Comparison of ENCODE assay signal across 12 mouse cellular contexts in genomic region chr16:22494815-22495214, GRCm38 (mm10). TPM values are rescaled to one million over a fixed set of nuclear protein-coding genes. Genes with fewer than 3 reads are reported as not detected.
DNase-seq lines count a peak whose midpoint lies in the region; ATAC-seq and TF ChIP-seq lines count a peak whose summit lies in the region.
"Had no signal": no experiment of that assay in that cellular context is flagged by ENCODE, and none has a peak within 500 bp of the region (broad histone marks: within the 10 kb centered on the region; RNA-seq: fewer than 3 reads in every experiment).

No protein-coding gene starts in this region.

- no peak overlapping the region for H3K4me3 ChIP-seq in heart, embryonic 12.5 days
- H3K4me3 ChIP-seq in kidney, embryonic 14.5 days (ENCODE audit: low read length), result no peak overlapping the region
- no peak overlapping the region for H3K4me3 ChIP-seq in midbrain, postnatal 0 days (ENCODE audit: low read depth, low read length)
- no peak overlapping the region for H3K4me3 ChIP-seq in midbrain, embryonic 15.5 days
- no peak overlapping the region for H3K4me3 ChIP-seq in stomach, embryonic 16.5 days (replicated peaks; ENCODE audit: low read length)
- H3K4me3 ChIP-seq: limb, embryonic 15.5 days; myocyte had no signal

- ATAC-seq in heart, embryonic 12.5 days (ENCODE audit: insufficient number of reproducible peaks, low FRiP score), result peak; percentile 44; the same call in 1 of the 2 replicates
- no peak for ATAC-seq in kidney, embryonic 14.5 days (ENCODE audit: low FRiP score, low TSS enrichment)
- ATAC-seq in midbrain, postnatal 0 days (ENCODE audit: low FRiP score), result no peak
- ATAC-seq in midbrain, embryonic 15.5 days (replicated peaks), result no peak
- ATAC-seq in stomach, embryonic 16.5 days (ENCODE audit: insufficient read depth, low FRiP score), result peak; percentile 25; the same call in 1 of the 2 replicates
- ATAC-seq: inflammation-experienced regulatory T-cells, adult 6 months had no signal

- no peak for TF ChIP-seq CTCF in midbrain, postnatal 0 days (IDR thresholded peaks at IDR 0.05)

- no peaks in the 10 kb centered on the region for H3K36me3 ChIP-seq in heart, embryonic 12.5 days
- H3K36me3 ChIP-seq in kidney, embryonic 14.5 days (ENCODE audit: control insufficient read depth, insufficient read depth, low read length), result no peaks in the 10 kb centered on the region
- no peaks in the 10 kb centered on the region for H3K36me3 ChIP-seq in midbrain, postnatal 0 days (ENCODE audit: insufficient read depth, low read length)
- H3K36me3 ChIP-seq in midbrain, embryonic 15.5 days (replicated peaks), result no peaks in the 10 kb centered on the region
- H3K36me3 ChIP-seq in stomach, embryonic 16.5 days (ENCODE audit: control insufficient read depth, insufficient read depth, low read length), result no peaks in the 10 kb centered on the region
- H3K36me3 ChIP-seq: limb, embryonic 15.5 days had no signal

- no peaks in the 10 kb centered on the region for H3K9me3 ChIP-seq in heart, embryonic 12.5 days (replicated peaks)
- H3K9me3 ChIP-seq in kidney, embryonic 14.5 days (ENCODE audit: control insufficient read depth, low read length), result no peaks in the 10 kb centered on the region
- H3K9me3 ChIP-seq in midbrain, postnatal 0 days (ENCODE audit: low read length), result no peaks in the 10 kb centered on the region
- H3K9me3 ChIP-seq in midbrain, embryonic 15.5 days, result no peaks in the 10 kb centered on the region
- no peaks in the 10 kb centered on the region for H3K9me3 ChIP-seq in stomach, embryonic 16.5 days (replicated peaks; ENCODE audit: control insufficient read depth, low read length)
- H3K9me3 ChIP-seq: limb, embryonic 15.5 days had no signal

- no peak for DNase-seq in heart, postnatal 36 days
- peak; percentile 65 for DNase-seq in kidney, postnatal 4 days
- peak; percentile 20 for DNase-seq in midbrain, postnatal 0 days (ENCODE audit: low spot score)
- DNase-seq: kidney, postnatal 25 days; thymus, postnatal 36 days had no signal

- peak overlapping the region; percentile 52 for H3K27ac ChIP-seq in heart, embryonic 12.5 days (ENCODE audit: poor library complexity, severe bottlenecking)
- no peak overlapping the region for H3K27ac ChIP-seq in kidney, embryonic 14.5 days (ENCODE audit: low read depth, low read length)
- H3K27ac ChIP-seq in midbrain, postnatal 0 days (ENCODE audit: low read depth, low read length), result no peak overlapping the region
- H3K27ac ChIP-seq in midbrain, embryonic 15.5 days, result no peak overlapping the region
- no peak overlapping the region for H3K27ac ChIP-seq in stomach, embryonic 16.5 days (ENCODE audit: low read length)
- H3K27ac ChIP-seq: limb, embryonic 15.5 days had no signal

- no peaks in the 10 kb centered on the region for H3K27me3 ChIP-seq in heart, embryonic 12.5 days (replicated peaks)
- H3K27me3 ChIP-seq in kidney, embryonic 14.5 days (ENCODE audit: control insufficient read depth, insufficient read depth, low read length), result no peaks in the 10 kb centered on the region
- no peaks in the 10 kb centered on the region for H3K27me3 ChIP-seq in midbrain, postnatal 0 days (ENCODE audit: insufficient read depth, low read length)
- H3K27me3 ChIP-seq in midbrain, embryonic 15.5 days (replicated peaks), result no peaks in the 10 kb centered on the region
- H3K27me3 ChIP-seq in stomach, embryonic 16.5 days (ENCODE audit: control insufficient read depth, insufficient read depth, low read length), result no peaks in the 10 kb centered on the region
- H3K27me3 ChIP-seq: limb, embryonic 15.5 days had no signal

- WGBS in heart, embryonic 12.5 days, result 14% methylated on average over 5 of the region's 5 CpGs
- 65% methylated on average over 5 of the region's 5 CpGs for WGBS in kidney, embryonic 14.5 days
- WGBS in midbrain, postnatal 0 days, result 76% methylated on average over 5 of the region's 5 CpGs
- WGBS in midbrain, embryonic 15.5 days, result 86% methylated on average over 5 of the region's 5 CpGs
- 45% methylated on average over 5 of the region's 5 CpGs for WGBS in stomach, embryonic 16.5 days

- H3K4me1 ChIP-seq in heart, embryonic 12.5 days (replicated peaks), result peaks cover 54% of the 10 kb centered on the region
- H3K4me1 ChIP-seq in kidney, embryonic 14.5 days (ENCODE audit: control insufficient read depth, insufficient read depth, low read length), result peaks cover 9% of the 10 kb centered on the region; the same call in 1 of the 2 replicates
- no peaks in the 10 kb centered on the region for H3K4me1 ChIP-seq in midbrain, postnatal 0 days (ENCODE audit: insufficient read depth, low read length)
- H3K4me1 ChIP-seq in midbrain, embryonic 15.5 days, result no peaks in the 10 kb centered on the region
- H3K4me1 ChIP-seq in stomach, embryonic 16.5 days (ENCODE audit: control insufficient read depth, insufficient read depth, low read length), result 0 out of 2 replicates have a peak, but pooled peaks cover 8% of the 10 kb centered on the region

- no peak overlapping the region for H3K4me2 ChIP-seq in heart, embryonic 12.5 days
- H3K4me2 ChIP-seq in kidney, embryonic 14.5 days (replicated peaks; ENCODE audit: low read depth, low read length), result no peak overlapping the region
- no peak overlapping the region for H3K4me2 ChIP-seq in midbrain, postnatal 0 days (ENCODE audit: low read depth, low read length, poor library complexity, severe bottlenecking)
- H3K4me2 ChIP-seq in midbrain, embryonic 15.5 days, result no peak overlapping the region
- H3K4me2 ChIP-seq in stomach, embryonic 16.5 days (ENCODE audit: low read depth, low read length), result no peak overlapping the region
- H3K4me2 ChIP-seq: limb, embryonic 15.5 days had no signal

- intact Hi-C loops in heart, postnatal 36 days (cut with DNase I), result no loop called here

- no peak overlapping the region for H3K9ac ChIP-seq in heart, embryonic 12.5 days
- H3K9ac ChIP-seq in kidney, embryonic 14.5 days (ENCODE audit: low read depth, low read length), result no peak overlapping the region
- no peak overlapping the region for H3K9ac ChIP-seq in midbrain, postnatal 0 days (replicated peaks; ENCODE audit: low read length, poor library complexity, severe bottlenecking)
- H3K9ac ChIP-seq in midbrain, embryonic 15.5 days, result no peak overlapping the region
- H3K9ac ChIP-seq in stomach, embryonic 16.5 days (ENCODE audit: low read length), result no peak overlapping the region
- H3K9ac ChIP-seq: limb, embryonic 15.5 days had no signal

RNA-seq across cellular contexts. Expression of gene Etv5, which starts 55.3 kb away (rescaled TPM):
- polyA plus RNA-seq in heart, embryonic 12.5 days (2016; fragmentation: Nextera tagmentation; extraction: Ambion mirVana), result 23.8 and 29.6 TPM in 2 replicates
- total RNA-seq in heart, postnatal 36 days (2021), result 10 to 100 TPM in 1 of 2 experiments, 1 to 10 TPM in 1; 9.3 to 14.8 TPM
- 43.0 and 68.0 TPM in 2 replicates for polyA plus RNA-seq in kidney, embryonic 14.5 days (2014; fragmentation: Nextera tagmentation; extraction: Ambion mirVana)
- 25.9 and 38.2 TPM in 2 replicates for total RNA-seq in midbrain, postnatal 0 days (2014; rRNA removed)
- polyA plus RNA-seq in midbrain, postnatal 0 days (2015; fragmentation: Nextera tagmentation; extraction: Ambion mirVana), result 17.9 and 20.7 TPM in 2 replicates
- polyA plus RNA-seq in midbrain, embryonic 15.5 days (2015; fragmentation: Nextera tagmentation; extraction: Ambion mirVana), result 14.5 and 17.6 TPM in 2 replicates
- polyA plus RNA-seq in stomach, embryonic 16.5 days (2015; fragmentation: Nextera tagmentation; extraction: Ambion mirVana), result 17.4 and 18.0 TPM in 2 replicates

Comparison
In these comparisons a context has a peak if more than half of its experiments do, and no peak if none do; other contexts are left out.
1. ATAC-seq: peak in heart, embryonic 12.5 days (single experiment) and stomach, embryonic 16.5 days (single experiment); none in kidney, embryonic 14.5 days (single experiment), midbrain, postnatal 0 days (single experiment) and midbrain, embryonic 15.5 days (single experiment).
2. DNase-seq: peak in kidney, postnatal 4 days (2 of 2) and midbrain, postnatal 0 days (single experiment); none in heart, postnatal 36 days (0 of 2).